Comparison of ENCODE assay signal across 8 mouse cellular contexts in genomic region chr12:98668132-98668814, GRCm38 (mm10). TPM values are rescaled to one million over a fixed set of nuclear protein-coding genes. Genes with fewer than 3 reads are reported as not detected.
DNase-seq lines count a peak whose midpoint lies in the region; ATAC-seq and TF ChIP-seq lines count a peak whose summit lies in the region.

No protein-coding gene starts in this region.

- WGBS in kidney, embryonic 16.5 days = 60% methylated on average over 10 of the region's 10 CpGs
- 27% methylated on average over 10 of the region's 10 CpGs for WGBS in cerebellum, adult 2 months
- 22% methylated on average over 10 of the region's 10 CpGs for WGBS in heart, embryonic 13.5 days
- 48% methylated on average over 10 of the region's 10 CpGs for WGBS in intestine, postnatal 0 days

- DNase-seq in kidney, adult 11 months = peak; percentile 79
- peak; percentile 62 to 74 for DNase-seq in cerebellum, adult 2 months
- peak; percentile 65 for DNase-seq in layer of hippocampus, adult 9-10 months (ENCODE audit: low spot score)
- DNase-seq in ovary, postnatal 14 days (ENCODE audit: low spot score) = peak; percentile 23
- DNase-seq in T-cell, adult 2 months (ENCODE audit: low spot score) = no peak

- H3K9me3 ChIP-seq in kidney, embryonic 16.5 days (ENCODE audit: low read length) = no peaks in the 10 kb centered on the region
- H3K9me3 ChIP-seq in heart, embryonic 13.5 days = no peaks in the 10 kb centered on the region
- H3K9me3 ChIP-seq in intestine, postnatal 0 days (ENCODE audit: control insufficient read depth) = no peaks in the 10 kb centered on the region

- no peak for TF ChIP-seq CTCF in cerebellum, adult 2 months (IDR thresholded peaks at IDR 0.05; ENCODE audit: borderline replicate concordance, insufficient read depth, low read depth, low read length)
- TF ChIP-seq CTCF in intestine, postnatal 0 days (IDR thresholded peaks at IDR 0.05; ENCODE audit: low read depth) = no peak

- no peak overlapping the region for H3K9ac ChIP-seq in kidney, embryonic 16.5 days (replicated peaks; ENCODE audit: low read length)
- H3K9ac ChIP-seq in heart, embryonic 13.5 days = peak overlapping the region; percentile 63; the same call in 1 of the 2 replicates
- H3K9ac ChIP-seq in intestine, postnatal 0 days (ENCODE audit: low read depth, low read length) = no peak overlapping the region

- no peak overlapping the region for H3K4me3 ChIP-seq in kidney, embryonic 16.5 days (ENCODE audit: low read length)
- no peak overlapping the region for H3K4me3 ChIP-seq in cerebellum, adult 2 months (replicated peaks; ENCODE audit: insufficient read depth, low read depth, low read length)
- 0 out of 2 replicates have a peak overlapping the region, but pooled peaks have one; percentile 13 for H3K4me3 ChIP-seq in heart, embryonic 13.5 days
- H3K4me3 ChIP-seq in intestine, postnatal 0 days (ENCODE audit: low read depth, low read length) = no peak overlapping the region

- H3K27me3 ChIP-seq in kidney, embryonic 16.5 days (ENCODE audit: insufficient read depth, low read length) = no peaks in the 10 kb centered on the region
- H3K27me3 ChIP-seq in cerebellum, adult 2 months (ENCODE audit: control insufficient read depth, insufficient read depth, low read length) = no peaks in the 10 kb centered on the region
- H3K27me3 ChIP-seq in heart, embryonic 13.5 days (replicated peaks) = no peaks in the 10 kb centered on the region
- H3K27me3 ChIP-seq in intestine, postnatal 0 days (replicated peaks; ENCODE audit: control insufficient read depth, insufficient read depth, low read length) = no peaks in the 10 kb centered on the region

- 0 out of 2 replicates have a peak, but pooled peaks cover 2% of the 10 kb centered on the region for H3K4me1 ChIP-seq in kidney, embryonic 16.5 days (ENCODE audit: insufficient read depth, low read length)
- H3K4me1 ChIP-seq in cerebellum, adult 2 months (ENCODE audit: control insufficient read depth, insufficient read depth, low read length) = peaks cover 10% of the 10 kb centered on the region
- peaks cover 24% of the 10 kb centered on the region for H3K4me1 ChIP-seq in heart, embryonic 13.5 days
- no peaks in the 10 kb centered on the region for H3K4me1 ChIP-seq in intestine, postnatal 0 days (replicated peaks; ENCODE audit: control insufficient read depth, insufficient read depth, low read length)

- no peak overlapping the region for H3K27ac ChIP-seq in kidney, embryonic 16.5 days (ENCODE audit: low read length)
- H3K27ac ChIP-seq in cerebellum, adult 2 months (ENCODE audit: insufficient read depth, low read length) = 0 out of 2 replicates have a peak overlapping the region, but pooled peaks have one; percentile 37
- H3K27ac ChIP-seq in heart, embryonic 13.5 days (replicated peaks) = peak overlapping the region; percentile 80
- no peak overlapping the region for H3K27ac ChIP-seq in intestine, postnatal 0 days (ENCODE audit: low read depth, low read length)

- ATAC-seq in kidney, embryonic 16.5 days (ENCODE audit: low FRiP score, low TSS enrichment) = no peak
- no peak for ATAC-seq in heart, embryonic 13.5 days (ENCODE audit: extremely low read depth, insufficient number of reproducible peaks, low FRiP score, low TSS enrichment)
- no peak for ATAC-seq in intestine, postnatal 0 days

- no peak overlapping the region for H3K4me2 ChIP-seq in kidney, embryonic 16.5 days (replicated peaks; ENCODE audit: low read depth, low read length)
- peak overlapping the region; percentile 50 for H3K4me2 ChIP-seq in heart, embryonic 13.5 days
- H3K4me2 ChIP-seq in intestine, postnatal 0 days (replicated peaks; ENCODE audit: low read depth) = no peak overlapping the region

- TF ChIP-seq POLR2A in cerebellum, adult 2 months (IDR thresholded peaks at IDR 0.05; ENCODE audit: borderline replicate concordance, insufficient read depth, low read length) = no peak

- H3K36me3 ChIP-seq in kidney, embryonic 16.5 days (ENCODE audit: insufficient read depth, low read length) = peaks cover 4% of the 10 kb centered on the region; the same call in 1 of the 2 replicates
- peaks cover 14% of the 10 kb centered on the region for H3K36me3 ChIP-seq in heart, embryonic 13.5 days
- H3K36me3 ChIP-seq in intestine, postnatal 0 days (ENCODE audit: control insufficient read depth, insufficient read depth) = 0 out of 2 replicates have a peak, but pooled peaks cover 2% of the 10 kb centered on the region

RNA-seq across cellular contexts. Expression of gene Spata7, which starts 40.3 kb away (rescaled TPM):
- polyA plus RNA-seq in kidney, embryonic 16.5 days (2015; fragmentation: Nextera tagmentation; extraction: Ambion mirVana) = 14.7 and 20.0 TPM in 2 replicates
- polyA plus RNA-seq in cerebellum, adult 2 months (2012; rRNA removed) = 24.2 and 26.9 TPM in 2 replicates
- 10.9 and 11.0 TPM in 2 replicates for polyA plus RNA-seq in heart, embryonic 13.5 days (2015; fragmentation: Nextera tagmentation; extraction: Ambion mirVana)
- 2.7 and 3.3 TPM in 2 replicates for polyA plus RNA-seq in intestine, postnatal 0 days (2015; fragmentation: Nextera tagmentation; extraction: Ambion mirVana)

Comparison
In these comparisons a context has a peak if more than half of its experiments do, and no peak if none do; other contexts are left out.
1. H3K27ac ChIP-seq: peak in cerebellum, adult 2 months (single experiment) and heart, embryonic 13.5 days (single experiment); none in kidney, embryonic 16.5 days (single experiment) and intestine, postnatal 0 days (single experiment).